Mouse (Mus musculus) cortical plate, adult 2 months (tissue): ENCODE results near the gene Tmem230. TPM values are rescaled to one million over a fixed set of nuclear protein-coding genes. Genes with fewer than 3 reads are reported as not detected.
A peak's percentile ranks its signal among the peaks of the same experiment; 100 is the strongest.

Source experiments
- H3K27ac ChIP-seq: fragments of 200-500 bp; 2 replicates; pipeline ENCODE4 v1.5.1; 2012; ENCODE audit warnings: low read length, control low read depth, inconsistent platforms; ENCODE audit not compliant: insufficient read depth
- H3K4me1 ChIP-seq: fragments of 200-500 bp; 2 replicates; pipeline ENCODE4 v1.6.1; 2011; ENCODE audit warnings: low read length; ENCODE audit not compliant: control insufficient read depth, insufficient read depth
- H3K4me3 ChIP-seq: fragments of 200-500 bp; 2 replicates; pipeline ENCODE4 v1.5.1; 2011; ENCODE audit warnings: mild to moderate bottlenecking, low read length, control low read depth; ENCODE audit not compliant: insufficient read depth
- CTCF ChIP-seq: fragments of 200-500 bp; IDR thresholded peaks from 2 replicates; pipeline ENCODE4 v1.5.1; 2011; ENCODE audit warnings: mild to moderate bottlenecking, control low read depth, low read length; ENCODE audit not compliant: insufficient read depth; ENCODE audit errors: extremely low read depth
- POLR2A ChIP-seq: fragments of 200-500 bp; IDR thresholded peaks from 2 replicates; pipeline ENCODE4 v1.6.1; 2011; ENCODE audit warnings: mild to moderate bottlenecking, low read length, control low read depth; ENCODE audit not compliant: insufficient read depth; ENCODE audit errors: extremely low read depth
- polyA plus RNA-seq: library from polyadenylated mRNA; depleted of rRNA; stranded (reverse); fragments of >200 nt; gene quantifications from 2 replicates; pipeline ENCODE4 v1.2.3, GENCODE M21; 2012

Tmem230 gene
- polyA plus RNA-seq, 1 experiment, result 58.8 TPM

DNA sequence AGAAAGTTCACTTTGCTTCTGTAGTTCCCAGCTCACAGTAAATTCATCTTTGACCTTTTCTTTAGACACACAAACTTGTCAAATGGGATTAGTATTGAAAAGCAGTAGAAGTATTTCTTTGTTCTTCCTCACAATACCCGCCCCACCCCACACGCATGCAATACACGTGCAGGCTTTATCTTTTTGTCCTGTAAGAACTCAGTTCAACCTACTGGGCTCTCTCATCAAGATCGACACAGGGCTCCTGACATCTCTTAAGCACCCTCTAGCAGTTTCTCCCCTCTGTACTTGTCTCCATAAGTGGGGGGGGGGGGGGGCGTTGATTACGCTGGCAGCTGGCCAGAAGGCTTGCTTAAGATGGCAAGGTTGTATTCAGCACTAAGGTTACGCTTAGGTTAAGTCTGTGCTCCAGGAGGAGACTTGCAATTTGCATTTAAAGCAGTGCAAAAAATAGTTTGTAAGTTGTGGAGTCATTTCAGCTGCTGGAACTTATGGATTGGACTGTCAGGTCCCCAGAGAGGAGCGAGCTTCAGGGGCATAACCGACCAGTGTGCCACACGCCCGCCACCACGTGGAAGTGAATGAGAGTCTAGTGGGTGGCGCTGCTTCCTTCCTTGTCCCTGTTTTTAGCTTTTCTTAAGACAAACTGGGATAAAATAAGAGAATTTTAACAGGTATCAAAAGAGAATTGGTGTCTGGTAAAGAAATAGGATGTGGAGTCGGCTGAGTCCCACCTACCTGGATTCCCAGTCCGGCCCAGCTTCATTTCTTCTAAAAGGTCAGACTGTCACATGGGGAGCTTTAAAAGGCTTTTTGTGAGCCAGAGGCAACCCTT is 35.8 kb upstream of the Tmem230 start:
- 0 out of 2 replicates have a peak overlapping the region, but pooled peaks have one; percentile 52 for H3K27ac ChIP-seq
- H3K4me1 ChIP-seq, result peaks cover 19% of the 10 kb centered on the region
- H3K4me3 ChIP-seq, result no peak overlapping the region

DNA sequence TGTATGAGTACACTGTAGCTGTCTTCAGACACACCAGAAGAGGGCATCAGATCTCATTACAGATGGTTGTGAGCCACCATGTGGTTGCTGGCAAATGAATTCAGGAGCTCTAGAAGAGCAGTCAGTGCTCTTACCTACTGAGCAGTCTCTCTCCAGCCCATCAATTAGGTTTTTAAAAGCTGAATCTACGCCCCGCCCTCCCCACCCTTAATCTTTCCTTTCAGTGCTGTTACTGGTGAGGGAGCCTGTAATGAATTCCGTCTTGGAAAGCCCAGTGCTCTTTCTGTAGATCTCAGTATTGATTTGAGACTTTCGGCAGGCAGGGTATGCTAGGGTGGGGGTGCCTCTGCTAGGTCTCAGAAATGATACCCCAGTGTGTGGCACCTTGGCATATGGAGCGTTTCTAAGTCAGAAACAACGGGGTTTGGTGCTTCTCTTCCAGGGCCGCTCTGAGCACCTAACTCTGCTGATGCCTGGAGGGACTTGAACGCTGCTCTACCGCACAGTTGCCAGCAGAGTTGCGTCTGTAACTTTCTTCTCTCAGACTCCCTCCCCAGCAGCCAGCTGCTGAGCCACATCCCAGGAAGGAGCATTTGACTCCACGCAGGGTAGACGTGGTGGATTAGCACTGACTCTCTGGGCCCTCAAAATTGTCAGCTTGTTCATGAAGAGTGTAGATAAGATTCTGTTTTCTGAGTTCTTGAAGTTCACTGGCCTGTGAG is 35.0 kb upstream of the Tmem230 start:
- TF ChIP-seq CTCF, result no peak
- TF ChIP-seq POLR2A, result no peak
- 0 out of 2 replicates have a peak overlapping the region, but pooled peaks have one; percentile 52 for H3K27ac ChIP-seq
- no peak overlapping the region for H3K4me3 ChIP-seq
- peaks cover 19% of the 10 kb centered on the region for H3K4me1 ChIP-seq

More for the DNA sequence above, 35.8 kb upstream of the Tmem230 start:
- TF ChIP-seq CTCF (no peak), POLR2A (no peak)

DNA sequence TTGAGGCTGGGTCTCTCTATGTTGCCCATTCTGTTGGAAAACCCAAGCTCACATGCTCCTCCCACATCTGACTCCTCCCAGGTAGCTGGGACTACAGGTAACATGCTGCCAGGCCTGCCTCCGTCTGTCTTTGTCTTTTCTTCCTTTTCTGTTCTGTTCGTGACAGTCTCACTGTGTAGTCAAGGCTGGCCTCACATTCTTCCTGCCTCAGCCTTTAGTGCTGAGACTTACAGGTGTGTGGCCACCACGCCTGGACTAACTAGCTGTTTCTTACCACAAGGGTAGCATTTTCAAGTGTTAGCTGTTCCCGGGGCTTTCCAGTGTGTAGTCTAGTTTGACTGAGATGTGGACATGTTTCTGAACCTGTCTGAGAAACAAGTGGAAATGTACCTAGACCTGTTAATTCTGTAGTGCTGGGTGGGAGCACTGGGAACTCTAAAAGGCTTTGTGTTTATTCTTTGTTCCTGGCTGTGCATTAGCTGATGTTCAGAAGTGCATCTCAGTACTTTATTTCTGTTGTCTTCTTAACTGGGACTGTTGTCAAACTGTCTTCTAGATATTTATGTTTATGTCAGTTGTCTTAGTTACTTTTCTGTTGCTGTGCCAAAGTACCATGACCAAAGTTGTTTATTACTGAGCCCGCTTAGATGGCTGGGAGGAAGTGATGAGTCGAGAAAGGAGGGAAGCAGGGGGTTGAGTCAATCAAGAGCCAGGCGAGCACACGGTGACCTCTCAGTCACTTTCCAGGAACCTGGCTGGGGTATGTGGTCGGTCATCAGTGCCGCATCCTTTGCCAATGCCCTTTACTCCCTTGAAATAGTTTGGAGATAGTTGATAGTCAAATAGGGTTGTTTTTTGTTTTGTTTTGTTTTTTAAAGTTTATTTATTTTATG is 34.2 kb upstream of the Tmem230 start:
- no peak overlapping the region for H3K27ac ChIP-seq
- H3K4me1 ChIP-seq, result peaks cover 19% of the 10 kb centered on the region
- TF ChIP-seq CTCF (no peak), POLR2A (no peak)
- no peak overlapping the region for H3K4me3 ChIP-seq

DNA sequence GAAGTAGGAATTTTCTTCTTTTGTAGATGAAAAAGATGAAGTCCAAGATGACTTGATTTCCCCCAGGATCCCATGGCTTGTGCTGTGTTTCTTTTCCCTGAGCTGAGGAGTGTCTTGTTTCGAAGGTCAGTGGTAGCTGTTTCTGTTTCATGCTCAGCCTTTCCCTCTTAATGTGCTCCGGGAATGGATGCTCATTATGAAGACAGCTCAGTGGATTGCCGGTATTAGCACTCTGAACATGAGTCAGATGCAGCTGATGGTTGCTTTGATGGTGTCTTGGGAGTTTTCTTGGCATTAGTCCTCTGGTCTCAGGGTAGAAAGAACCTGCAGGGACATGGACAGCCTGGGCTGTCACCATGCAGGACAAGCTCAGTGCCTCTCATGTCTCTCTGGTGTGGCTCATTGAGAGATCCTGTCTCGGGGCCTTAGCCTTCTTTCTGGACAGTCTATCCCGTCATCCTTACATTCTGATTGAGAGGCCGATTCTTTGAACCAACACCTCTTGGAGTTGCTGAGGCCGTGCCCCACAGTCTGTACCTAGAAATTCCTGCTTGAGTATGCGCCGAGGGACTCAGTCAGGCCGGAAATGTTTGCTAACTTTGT is 33.0 kb upstream of the Tmem230 start:
- Histone ChIP-seq H3K4me1 (peaks cover 19% of the 10 kb centered on the region), H3K4me3 (no peak overlapping the region), H3K27ac (no peak overlapping the region)
- no peak for TF ChIP-seq CTCF
- TF ChIP-seq POLR2A, result no peak

DNA sequence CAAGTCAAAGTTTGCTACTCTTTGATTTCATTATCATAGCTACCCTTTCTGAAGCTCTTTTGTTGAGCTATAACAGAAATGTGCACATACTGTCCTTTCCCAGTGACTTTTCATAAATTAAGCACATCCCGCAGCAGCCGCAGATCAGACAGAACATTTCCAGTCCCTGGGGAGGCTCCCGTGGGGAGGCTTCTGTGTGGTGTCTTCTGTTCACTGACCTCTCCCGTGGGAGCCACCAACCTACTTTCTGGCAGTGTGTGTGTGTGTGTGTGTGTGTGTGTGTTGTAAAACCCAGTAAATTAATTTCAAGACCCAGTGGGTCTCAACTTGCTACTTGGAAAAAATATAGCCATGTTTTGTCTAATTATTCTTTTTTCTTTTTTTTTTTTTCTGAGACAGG is 32.4 kb upstream of the Tmem230 start:
- no peak overlapping the region for H3K27ac ChIP-seq
- no peak for TF ChIP-seq CTCF
- TF ChIP-seq POLR2A, result no peak
- peaks cover 19% of the 10 kb centered on the region for H3K4me1 ChIP-seq
- no peak overlapping the region for H3K4me3 ChIP-seq

DNA sequence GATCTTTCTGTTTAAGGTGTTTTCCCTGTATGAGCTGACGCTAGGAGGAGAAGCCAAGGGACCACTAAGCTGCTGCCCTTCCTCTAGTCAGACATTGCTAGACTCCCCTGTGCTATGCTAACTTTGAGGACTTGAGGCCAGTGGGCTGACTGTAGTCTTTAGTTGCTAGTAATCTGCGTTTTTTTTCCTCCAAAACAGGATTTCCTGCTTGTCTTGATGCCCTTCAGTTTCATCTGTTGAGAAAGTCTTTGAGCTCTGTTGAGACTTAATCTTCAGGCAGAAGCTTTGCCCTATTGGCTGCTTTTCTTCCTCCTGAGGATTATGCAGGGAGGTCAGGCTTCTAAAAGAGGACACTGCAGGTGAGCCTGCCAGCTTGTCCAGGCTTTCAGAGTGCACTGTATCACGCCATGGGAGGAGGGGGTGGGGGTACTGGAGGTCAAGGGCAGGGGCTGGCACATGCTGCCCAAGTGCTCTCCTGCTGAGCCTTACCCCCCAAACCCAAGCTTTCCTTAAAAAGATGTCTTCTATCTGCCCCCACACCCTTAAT is 31.8 kb upstream of the Tmem230 start:
- Histone ChIP-seq H3K27ac (no peak overlapping the region), H3K4me1 (peaks cover 17% of the 10 kb centered on the region), H3K4me3 (no peak overlapping the region)
- TF ChIP-seq CTCF, result no peak
- TF ChIP-seq POLR2A, result no peak

DNA sequence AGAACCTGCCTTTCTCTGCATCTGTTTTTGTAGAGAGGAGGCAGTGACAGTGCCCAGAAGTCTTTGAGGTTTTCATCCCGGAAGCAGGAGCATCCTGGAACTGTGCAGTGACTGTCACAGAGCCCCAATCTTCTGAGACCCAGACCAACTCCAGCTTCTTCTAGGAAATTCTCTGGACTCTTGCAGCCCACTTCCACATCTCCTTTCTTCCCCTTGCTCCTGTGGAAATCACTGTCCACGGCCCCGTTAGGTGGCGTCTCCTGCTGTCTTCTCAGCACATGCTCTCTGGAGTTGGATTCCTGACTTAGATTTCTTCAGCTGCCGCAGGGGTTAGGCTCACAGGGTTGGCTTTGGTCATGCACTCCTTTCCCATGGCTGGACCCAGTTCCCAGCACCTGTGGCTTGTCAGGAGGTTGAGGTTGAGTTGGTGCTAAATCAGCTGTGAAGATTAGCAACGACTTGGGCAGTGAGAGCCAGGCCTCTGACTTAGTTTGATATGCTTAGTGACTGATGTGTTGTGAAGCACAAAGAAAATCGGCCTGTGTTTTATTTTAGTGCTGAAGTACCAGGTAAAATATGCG is 30.8 kb upstream of the Tmem230 start:
- no peak overlapping the region for H3K4me3 ChIP-seq
- TF ChIP-seq CTCF (no peak), POLR2A (no peak)
- H3K4me1 ChIP-seq, result peaks cover 12% of the 10 kb centered on the region
- no peak overlapping the region for H3K27ac ChIP-seq

DNA sequence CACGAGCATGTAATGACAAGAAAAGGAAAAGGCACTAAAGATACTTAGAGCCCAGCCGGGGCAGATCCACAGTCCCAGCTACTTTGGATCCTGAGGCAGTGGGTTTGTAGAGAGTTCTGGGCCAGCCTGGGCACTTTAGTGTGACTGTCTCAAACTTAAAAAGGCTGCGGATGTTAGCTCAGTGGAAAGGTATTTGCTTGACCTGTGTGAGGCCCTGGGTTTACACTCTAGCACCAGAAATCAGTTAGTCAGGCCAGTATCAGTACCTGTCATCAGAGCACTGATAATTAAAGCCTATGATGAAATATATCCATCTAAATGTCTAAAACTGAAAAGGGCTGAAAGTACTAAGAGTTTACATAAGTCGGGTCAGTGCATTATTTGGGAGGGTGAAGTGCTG is 28.6 kb upstream of the Tmem230 start:
- no peak for TF ChIP-seq CTCF
- H3K27ac ChIP-seq, result no peak overlapping the region

More for the DNA sequence above, 28.6 kb upstream of the Tmem230 start:
- Histone ChIP-seq H3K4me1 (peaks cover 8% of the 10 kb centered on the region), H3K4me3 (no peak overlapping the region)
